Comparison of ENCODE assay signal across 24 mouse cellular contexts in the genomic region with DNA sequence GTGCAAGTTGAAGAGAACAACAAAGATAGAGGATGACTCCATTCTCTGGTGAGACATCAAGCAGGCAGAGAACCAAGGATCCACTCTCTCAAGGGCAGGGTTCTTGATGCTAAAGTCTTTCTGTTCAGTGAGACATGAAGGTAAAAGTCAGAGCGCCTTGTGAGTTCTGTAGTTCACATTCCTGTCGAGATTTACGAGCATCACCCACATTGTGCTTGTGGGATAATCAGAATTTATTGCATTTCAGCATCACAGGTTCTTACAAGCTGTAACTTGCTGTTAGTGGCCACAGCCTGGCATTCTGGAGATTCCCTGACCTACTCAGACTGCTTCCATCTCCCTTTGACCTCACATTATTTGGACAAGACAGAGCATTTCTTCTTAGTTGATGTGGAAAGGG.
DNase-seq lines count a peak whose midpoint lies in the region; ATAC-seq and TF ChIP-seq lines count a peak whose summit lies in the region.
"Had no signal": no experiment of that assay in that cellular context is flagged by ENCODE, and none has a peak within 500 bp of the region (broad histone marks: within the 10 kb centered on the region; RNA-seq: fewer than 3 reads in every experiment).

No protein-coding gene starts in this region.

- DNase-seq in urinary bladder, postnatal 14 days (ENCODE audit: low spot score), result peak; percentile 40
- DNase-seq in urinary bladder, adult 2 months (ENCODE audit: low spot score), result no peak
- peak; percentile 68 for DNase-seq in Patski (ENCODE audit: low read depth, low spot score)
- DNase-seq in embryo, embryonic 9.5 days (ENCODE audit: extremely low spot score), result peak; percentile 9
- DNase-seq in mesoderm, embryonic 11.5 days (ENCODE audit: low read depth, low spot score), result peak; percentile 60
- DNase-seq in adrenal gland, adult (ENCODE audit: inconsistent age in 2 of 2, low spot score in 1 of 2), result no peak
- DNase-seq in left cerebral cortex, postnatal 36 days (ENCODE audit: low spot score in 2 of 2), result no peak
- DNase-seq: adrenal gland, postnatal 25 days; cerebellum, adult 9-10 months; gastrocnemius, postnatal 25 days; heart, postnatal 36 days; kidney, adult 8-10 months; kidney, postnatal 25 days; layer of hippocampus, postnatal 36 days; liver; right cerebral cortex, postnatal 14 days; thymus, adult 2 months had no signal

- ATAC-seq in Patski, result peak; percentile 93
- ATAC-seq: forebrain, embryonic 14.5 days; midbrain, embryonic 15.5 days had no signal

- no peak for TF ChIP-seq CTCF in Patski (IDR thresholded peaks at IDR 0.05)

- POLR2A ChIA-PET in Patski (lab: Charles Lee), result interaction anchor here (0.7 kb wide), 1 partner anchor 49 kb away, joined by 3 read pairs; no protein-coding TSS in a partner anchor

- peaks cover 3% of the 10 kb centered on the region for H3K27me3 ChIP-seq in Patski
- H3K27me3 ChIP-seq: heart, embryonic 15.5 days; hindbrain, embryonic 15.5 days; intestine, embryonic 15.5 days; liver, embryonic 15.5 days; lung, embryonic 15.5 days; midbrain, embryonic 15.5 days had no signal

- intact Hi-C loops in left cerebral cortex, postnatal 36 days (cut with DNase I), result no loop called here

- CTCF ChIA-PET in Patski (lab: Charles Lee), result no interaction called here

- in situ Hi-C loops in Patski (cut with MboI; ENCODE audit: low pct_unique_long_range_greater_than_20kb), result no loop called here

Comparison
In these comparisons a context has a peak if more than half of its experiments do, and no peak if none do; other contexts are left out.
1. DNase-seq: peak in urinary bladder, postnatal 14 days (single experiment), Patski (single experiment), embryo, embryonic 9.5 days (single experiment) and mesoderm, embryonic 11.5 days (single experiment); none in urinary bladder, adult 2 months (single experiment), adrenal gland, adult (0 of 2) and left cerebral cortex, postnatal 36 days (0 of 2).